Mouse (Mus musculus) thymus, postnatal 25 days (tissue): ENCODE data around the gene Vmn1r230.

ENCODE experiments used
- DNase-seq: peaks from one replicate; pipeline ENCODE4 v3.0.0; 2022

Gene Vmn1r230

DNA sequence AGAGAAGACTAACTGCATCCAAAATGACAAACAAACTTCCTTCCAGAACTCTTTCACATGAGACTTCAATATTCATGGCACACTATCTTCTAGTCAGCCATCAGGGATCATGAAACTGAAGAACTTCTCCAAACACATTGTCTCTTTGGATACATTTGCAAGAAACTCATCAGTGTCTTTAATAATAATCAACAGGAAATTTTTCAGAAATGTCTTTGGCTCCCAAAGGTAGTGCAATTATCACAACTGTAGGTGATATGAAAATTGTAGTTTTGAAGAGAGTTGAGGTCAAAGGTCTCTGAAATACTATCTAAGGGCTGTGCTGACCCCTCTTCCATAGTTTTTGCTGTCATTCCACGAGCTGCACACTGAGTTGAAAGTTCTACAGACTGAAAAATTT lies at the start of gene Vmn1r230:
Gene Vmn1r230, plus strand, starts transcription at position 301 of the 400 bp plus-strand sequence.
- no peak for DNase-seq

DNA sequence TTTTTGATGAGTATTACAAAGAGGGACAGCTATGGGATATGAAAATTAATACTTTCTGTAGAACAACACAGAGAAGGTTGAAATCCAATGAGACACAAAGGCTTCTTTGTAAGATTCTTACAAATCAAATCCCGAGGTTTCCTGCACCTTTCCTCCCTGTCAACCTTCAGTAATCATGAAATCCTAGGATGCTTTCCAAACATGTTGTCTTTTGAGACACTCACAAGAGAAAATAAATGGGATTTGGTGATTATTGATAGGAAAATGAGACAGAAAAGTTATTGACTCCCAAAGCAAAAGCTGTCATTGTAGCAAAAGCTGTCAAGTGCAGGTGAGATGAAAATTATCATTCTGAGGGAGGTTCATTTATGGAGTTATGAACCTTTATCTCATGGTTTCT lies 29.0 kb upstream of the Vmn1r230 start, which contains the start of gene Vmn1r229:
Gene Vmn1r229, plus strand, starts transcription at position 301 of the 400 bp plus-strand sequence.
- DNase-seq = no peak
